Mouse (Mus musculus): ENCODE results near the gene Ccdc180. TPM values are rescaled to one million over a fixed set of nuclear protein-coding genes. Genes with fewer than 3 reads are reported as not detected.

The Ccdc180 gene
- total and polyA plus RNA-seq, 2 experiments from 2014 or later = 0.27 to 0.48 TPM

GRCm38 (mm10) chr4:45896425-45897081 lies 6.5 kb downstream of the Ccdc180 start:
- Histone ChIP-seq H3K27ac (ENCODE audit: low read depth, low read length) (no peak overlapping the region), H3K9me3 (ENCODE audit: low read length) (no peaks in the 10 kb centered on the region), H3K36me3 (ENCODE audit: insufficient read depth, low read length) (no peaks in the 10 kb centered on the region), H3K4me2 (ENCODE audit: low read depth, low read length, poor library complexity, severe bottlenecking) (no peak overlapping the region), H3K4me3 (ENCODE audit: low read depth, low read length) (no peak overlapping the region), H3K27me3 (ENCODE audit: insufficient read depth, low read length) (no peaks in the 10 kb centered on the region; the same call in 1 of the 2 replicates), H3K4me1 (ENCODE audit: insufficient read depth, low read length) (no peaks in the 10 kb centered on the region), H3K9ac (replicated peaks; ENCODE audit: low read length, poor library complexity, severe bottlenecking) (no peak overlapping the region)
- TF ChIP-seq CTCF (IDR thresholded peaks at IDR 0.05) = peak; percentile 41
- DNase-seq (ENCODE audit: low spot score) (peak; percentile 3), ATAC-seq (ENCODE audit: low FRiP score) (no peak)
- WGBS = 21% methylated on average over 16 of the region's 16 CpGs

GRCm38 (mm10) chr4:45898413-45898812 lies 8.3 kb downstream of the Ccdc180 start:
- Histone ChIP-seq H3K27me3 (ENCODE audit: insufficient read depth, low read length) (no peaks in the 10 kb centered on the region; the same call in 1 of the 2 replicates), H3K4me1 (ENCODE audit: insufficient read depth, low read length) (no peaks in the 10 kb centered on the region), H3K9ac (replicated peaks; ENCODE audit: low read length, poor library complexity, severe bottlenecking) (no peak overlapping the region), H3K4me2 (ENCODE audit: low read depth, low read length, poor library complexity, severe bottlenecking) (no peak overlapping the region), H3K9me3 (ENCODE audit: low read length) (no peaks in the 10 kb centered on the region), H3K27ac (ENCODE audit: low read depth, low read length) (no peak overlapping the region), H3K4me3 (ENCODE audit: low read depth, low read length) (no peak overlapping the region), H3K36me3 (ENCODE audit: insufficient read depth, low read length) (no peaks in the 10 kb centered on the region)
- no peak for DNase-seq (ENCODE audit: low spot score)
- ATAC-seq (ENCODE audit: low FRiP score) = no peak
- TF ChIP-seq CTCF (IDR thresholded peaks at IDR 0.05) = no peak
- WGBS = 56% methylated on average over 5 of the region's 5 CpGs

- ATAC-seq (ENCODE audit: low FRiP score) = no peak
- Histone ChIP-seq H3K4me2 (ENCODE audit: low read depth, low read length, poor library complexity, severe bottlenecking) (no peak overlapping the region), H3K4me1 (ENCODE audit: insufficient read depth, low read length) (no peaks in the 10 kb centered on the region), H3K9me3 (ENCODE audit: low read length) (no peaks in the 10 kb centered on the region), H3K27ac (ENCODE audit: low read depth, low read length) (no peak overlapping the region), H3K27me3 (ENCODE audit: insufficient read depth, low read length) (no peaks in the 10 kb centered on the region), H3K36me3 (ENCODE audit: insufficient read depth, low read length) (no peaks in the 10 kb centered on the region), H3K4me3 (ENCODE audit: low read depth, low read length) (no peak overlapping the region), H3K9ac (replicated peaks; ENCODE audit: low read length, poor library complexity, severe bottlenecking) (no peak overlapping the region)
- TF ChIP-seq CTCF (IDR thresholded peaks at IDR 0.05) = no peak
- 90% methylated on average over 13 of the region's 13 CpGs for WGBS
- no peak for DNase-seq (ENCODE audit: low spot score)
These were observed 19.2 kb downstream of the Ccdc180 start for GRCm38 (mm10) chr4:45909256-45909655.

- Histone ChIP-seq H3K9ac (replicated peaks; ENCODE audit: low read length, poor library complexity, severe bottlenecking) (no peak overlapping the region), H3K4me2 (ENCODE audit: low read depth, low read length, poor library complexity, severe bottlenecking) (no peak overlapping the region), H3K27ac (ENCODE audit: low read depth, low read length) (no peak overlapping the region), H3K36me3 (ENCODE audit: insufficient read depth, low read length) (no peaks in the 10 kb centered on the region), H3K9me3 (ENCODE audit: low read length) (no peaks in the 10 kb centered on the region), H3K4me3 (ENCODE audit: low read depth, low read length) (no peak overlapping the region), H3K27me3 (ENCODE audit: insufficient read depth, low read length) (no peaks in the 10 kb centered on the region), H3K4me1 (ENCODE audit: insufficient read depth, low read length) (no peaks in the 10 kb centered on the region)
- DNase-seq (ENCODE audit: low spot score) (no peak), ATAC-seq (ENCODE audit: low FRiP score) (no peak)
- WGBS = 76% methylated on average over 4 of the region's 4 CpGs
- TF ChIP-seq CTCF (IDR thresholded peaks at IDR 0.05) = no peak
These were observed 19.8 kb downstream of the Ccdc180 start for GRCm38 (mm10) chr4:45909924-45910323.

- Histone ChIP-seq H3K4me1 (ENCODE audit: insufficient read depth, low read length) (no peaks in the 10 kb centered on the region), H3K9ac (replicated peaks; ENCODE audit: low read length, poor library complexity, severe bottlenecking) (no peak overlapping the region), H3K27me3 (ENCODE audit: insufficient read depth, low read length) (no peaks in the 10 kb centered on the region), H3K9me3 (ENCODE audit: low read length) (no peaks in the 10 kb centered on the region), H3K4me2 (ENCODE audit: low read depth, low read length, poor library complexity, severe bottlenecking) (no peak overlapping the region), H3K27ac (ENCODE audit: low read depth, low read length) (no peak overlapping the region), H3K36me3 (ENCODE audit: insufficient read depth, low read length) (no peaks in the 10 kb centered on the region), H3K4me3 (ENCODE audit: low read depth, low read length) (no peak overlapping the region)
- 85% methylated on average over 5 of the region's 5 CpGs for WGBS
- no peak for DNase-seq (ENCODE audit: low spot score)
- TF ChIP-seq CTCF (IDR thresholded peaks at IDR 0.05) = no peak
- ATAC-seq (ENCODE audit: low FRiP score) = no peak
These were observed 21.2 kb downstream of the Ccdc180 start for GRCm38 (mm10) chr4:45911256-45911655.

- no peaks in the 10 kb centered on the region for H3K36me3 ChIP-seq (ENCODE audit: insufficient read depth, low read length)
- DNase-seq (ENCODE audit: low spot score) = no peak
- no peaks in the 10 kb centered on the region for H3K27me3 ChIP-seq (ENCODE audit: insufficient read depth, low read length)
- no peak for TF ChIP-seq CTCF (IDR thresholded peaks at IDR 0.05)
- H3K4me1 ChIP-seq (ENCODE audit: insufficient read depth, low read length) = no peaks in the 10 kb centered on the region
- no peak overlapping the region for H3K4me3 ChIP-seq (ENCODE audit: low read depth, low read length)
- H3K9me3 ChIP-seq (ENCODE audit: low read length) = no peaks in the 10 kb centered on the region
- 87% methylated on average over 4 of the region's 4 CpGs for WGBS
- no peak for ATAC-seq (ENCODE audit: low FRiP score)
- no peak overlapping the region for H3K27ac ChIP-seq (ENCODE audit: low read depth, low read length)
- H3K4me2 ChIP-seq (ENCODE audit: low read depth, low read length, poor library complexity, severe bottlenecking) = no peak overlapping the region
- no peak overlapping the region for H3K9ac ChIP-seq (replicated peaks; ENCODE audit: low read length, poor library complexity, severe bottlenecking)
These were observed 21.8 kb downstream of the Ccdc180 start for GRCm38 (mm10) chr4:45911876-45912275.
